Mouse (Mus musculus): Measurements from ENCODE around the gene Cntnap2.

Gene Cntnap2

GRCm38 (mm10) chr6:45327952-45328485 is 268.9 kb downstream of the Cntnap2 start:
- DNase-seq (ENCODE audit: low read depth, low spot score): no peak

GRCm38 (mm10) chr6:45345396-45345795 is 286.2 kb downstream of the Cntnap2 start:
- DNase-seq (ENCODE audit: low read depth, low spot score): no peak

GRCm38 (mm10) chr6:45345953-45346352 is 286.8 kb downstream of the Cntnap2 start:
- no peak for DNase-seq (ENCODE audit: low read depth, low spot score)

- no peak for DNase-seq (ENCODE audit: low read depth, low spot score)
Measured at GRCm38 (mm10) chr6:45366442-45366841, 307.3 kb downstream of the Cntnap2 start.

- DNase-seq (ENCODE audit: low read depth, low spot score): no peak
Measured at GRCm38 (mm10) chr6:45381126-45381525, 322.0 kb downstream of the Cntnap2 start.

GRCm38 (mm10) chr6:45389034-45389433 is 329.9 kb downstream of the Cntnap2 start:
- no peak for DNase-seq (ENCODE audit: low read depth, low spot score)

GRCm38 (mm10) chr6:45413629-45414028 is 354.5 kb downstream of the Cntnap2 start:
- no peak for DNase-seq (ENCODE audit: low read depth, low spot score)

GRCm38 (mm10) chr6:45455424-45455823 is 396.3 kb downstream of the Cntnap2 start:
- DNase-seq (ENCODE audit: low read depth, low spot score): no peak

- no peak for DNase-seq (ENCODE audit: low read depth, low spot score)
Measured at GRCm38 (mm10) chr6:45518221-45518620, 459.1 kb downstream of the Cntnap2 start.

GRCm38 (mm10) chr6:45536999-45537398 is 477.8 kb downstream of the Cntnap2 start:
- DNase-seq (ENCODE audit: low read depth, low spot score): no peak

- no peak for DNase-seq (ENCODE audit: low read depth, low spot score)
Measured at GRCm38 (mm10) chr6:45544319-45544875, 485.2 kb downstream of the Cntnap2 start.

GRCm38 (mm10) chr6:45559724-45560123 is 500.6 kb downstream of the Cntnap2 start:
- DNase-seq (ENCODE audit: low read depth, low spot score): no peak

- no peak for DNase-seq (ENCODE audit: low read depth, low spot score)
Measured at GRCm38 (mm10) chr6:45584467-45585094, 525.4 kb downstream of the Cntnap2 start.

- no peak for DNase-seq (ENCODE audit: low read depth, low spot score)
Measured at GRCm38 (mm10) chr6:45589084-45589483, 529.9 kb downstream of the Cntnap2 start.

GRCm38 (mm10) chr6:45647017-45647416 is 587.9 kb downstream of the Cntnap2 start:
- peak; percentile 7 for DNase-seq (ENCODE audit: low read depth, low spot score)

GRCm38 (mm10) chr6:45648419-45648818 is 589.3 kb downstream of the Cntnap2 start:
- no peak for DNase-seq (ENCODE audit: low read depth, low spot score)

- no peak for DNase-seq (ENCODE audit: low read depth, low spot score)
Measured at GRCm38 (mm10) chr6:45700287-45700686, 641.1 kb downstream of the Cntnap2 start.

- no peak for DNase-seq (ENCODE audit: low read depth, low spot score)
Measured at GRCm38 (mm10) chr6:45791612-45792011, 732.5 kb downstream of the Cntnap2 start.

- no peak for DNase-seq (ENCODE audit: low read depth, low spot score)
Measured at GRCm38 (mm10) chr6:45841626-45842341, 782.6 kb downstream of the Cntnap2 start.

- DNase-seq (ENCODE audit: low read depth, low spot score): no peak
Measured at GRCm38 (mm10) chr6:45843736-45844135, 784.6 kb downstream of the Cntnap2 start.

GRCm38 (mm10) chr6:45871409-45871992 is 812.3 kb downstream of the Cntnap2 start:
- no peak for DNase-seq (ENCODE audit: low read depth, low spot score)

GRCm38 (mm10) chr6:45885486-45885885 is 826.3 kb downstream of the Cntnap2 start:
- no peak for DNase-seq (ENCODE audit: low read depth, low spot score)

Measured in ES-CJ7 (cell line).